Mouse (Mus musculus) hindbrain, embryonic 10.5 days (tissue): ENCODE results near the gene Acvr1c. TPM values are rescaled to one million over a fixed set of nuclear protein-coding genes. Genes with fewer than 3 reads are reported as not detected.

Source experiments
- DNase-seq: peaks from one replicate; pipeline ENCODE4 v3.0.0-alpha.2; 2017; ENCODE audit warnings: low spot score
- H3K27ac ChIP-seq: fragments of 300-500 bp; sonication (generic); 2 replicates; pipeline ENCODE4 v1.5.1; 2016; ENCODE audit warnings: mild to moderate bottlenecking, moderate library complexity
- H3K27me3 ChIP-seq: fragments of 300-500 bp; sonication (generic); 2 replicates; pipeline ENCODE4 v1.6.1; 2016; ENCODE audit warnings: mild to moderate bottlenecking; ENCODE audit not compliant: poor library complexity, insufficient read depth, severe bottlenecking
- H3K36me3 ChIP-seq: fragments of 300-500 bp; sonication (generic); 2 replicates; pipeline ENCODE4 v1.6.1; 2016; ENCODE audit warnings: mild to moderate bottlenecking, moderate library complexity
- H3K4me1 ChIP-seq: fragments of 300-500 bp; sonication (generic); replicated peaks from 2 replicates; pipeline ENCODE4 v1.6.1; 2016; ENCODE audit warnings: mild to moderate bottlenecking
- H3K4me3 ChIP-seq: fragments of 300-500 bp; sonication (generic); 2 replicates; pipeline ENCODE4 v1.5.1; 2016; ENCODE audit warnings: mild to moderate bottlenecking, moderate library complexity
- H3K9me3 ChIP-seq: fragments of 300-500 bp; sonication (generic); 2 replicates; pipeline ENCODE4 v1.6.1; 2016; ENCODE audit warnings: mild to moderate bottlenecking, moderate library complexity
- WGBS: fragments of 180-500 bp; shearing (Covaris S2); methylation state at CpG from one replicate; pipeline ENCODE4 v1.1.7; 2016; 5-methylcytosine and 5-hydroxymethylcytosine counted together
- polyA plus RNA-seq: library from polyadenylated mRNA; unstranded; fragments of >200 nt; fragmentation: Nextera tagmentation; extraction: Ambion mirVana; gene quantifications from 2 replicates; pipeline ENCODE4 v1.2.1, GENCODE M21; 2016

Acvr1c gene
- polyA plus RNA-seq: 0.09 and 0.43 TPM in 2 replicates

- Histone ChIP-seq H3K4me1 (peaks cover 16% of the 10 kb centered on the region), H3K27me3 (peaks cover 45% of the 10 kb centered on the region), H3K4me3 (peak within 1 kb of the TSS; percentile 60), H3K36me3 (no peaks in the 10 kb centered on the region), H3K9me3 (no peaks in the 10 kb centered on the region), H3K27ac (peak within 1 kb of the TSS; percentile 35; the same call in 1 of the 2 replicates)
- WGBS: under 1% methylated on average over 65 of the region's 65 CpGs
- peak; percentile 32 for DNase-seq
These were observed at the start of gene Acvr1c for GRCm38 (mm10) chr2:58357414-58358131. TSS of gene Acvr1c (minus strand) at chr2:58357895.

- H3K9me3 ChIP-seq: no peaks in the 10 kb centered on the region
- WGBS: 91% methylated on average over 2 of the region's 2 CpGs
- no peak overlapping the region for H3K27ac ChIP-seq
- no peaks in the 10 kb centered on the region for H3K27me3 ChIP-seq
- H3K36me3 ChIP-seq: no peaks in the 10 kb centered on the region
- no peak overlapping the region for H3K4me3 ChIP-seq
- no peak for DNase-seq
- H3K4me1 ChIP-seq: no peaks in the 10 kb centered on the region
These were observed 45.8 kb upstream of the Acvr1c start for GRCm38 (mm10) chr2:58403481-58403880.

- no peak for DNase-seq
- H3K36me3 ChIP-seq: no peaks in the 10 kb centered on the region
- H3K27me3 ChIP-seq: no peaks in the 10 kb centered on the region
- H3K4me3 ChIP-seq: no peak overlapping the region
- no peaks in the 10 kb centered on the region for H3K4me1 ChIP-seq
- H3K27ac ChIP-seq: no peak overlapping the region
- 89% methylated on average over 7 of the region's 7 CpGs for WGBS
- H3K9me3 ChIP-seq: no peaks in the 10 kb centered on the region
These were observed 30.9 kb upstream of the Acvr1c start for GRCm38 (mm10) chr2:58388601-58389000.

GRCm38 (mm10) chr2:58380020-58380419 lies 22.3 kb upstream of the Acvr1c start:
- 82% methylated on average over 5 of the region's 5 CpGs for WGBS
- Histone ChIP-seq H3K27ac (no peak overlapping the region), H3K4me1 (no peaks in the 10 kb centered on the region), H3K27me3 (no peaks in the 10 kb centered on the region), H3K36me3 (no peaks in the 10 kb centered on the region), H3K9me3 (no peaks in the 10 kb centered on the region), H3K4me3 (no peak overlapping the region)
- no peak for DNase-seq

GRCm38 (mm10) chr2:58379475-58379874 lies 21.8 kb upstream of the Acvr1c start:
- no peak for DNase-seq

GRCm38 (mm10) chr2:58377417-58378130 lies 19.9 kb upstream of the Acvr1c start:
- Histone ChIP-seq H3K27ac (no peak overlapping the region), H3K9me3 (no peaks in the 10 kb centered on the region), H3K36me3 (no peaks in the 10 kb centered on the region), H3K4me3 (no peak overlapping the region), H3K4me1 (no peaks in the 10 kb centered on the region), H3K27me3 (no peaks in the 10 kb centered on the region)
- WGBS: 78% methylated on average over 9 of the region's 9 CpGs
- no peak for DNase-seq

More at GRCm38 (mm10) chr2:58379475-58379874, 21.8 kb upstream of the Acvr1c start:
- WGBS: 74% methylated on average over 1 of the region's 1 CpGs
- Histone ChIP-seq H3K9me3 (no peaks in the 10 kb centered on the region), H3K4me1 (no peaks in the 10 kb centered on the region), H3K27ac (no peak overlapping the region), H3K4me3 (no peak overlapping the region), H3K36me3 (no peaks in the 10 kb centered on the region), H3K27me3 (no peaks in the 10 kb centered on the region)

- no peak overlapping the region for H3K4me3 ChIP-seq
- H3K27ac ChIP-seq: no peak overlapping the region
- no peaks in the 10 kb centered on the region for H3K4me1 ChIP-seq
- no peaks in the 10 kb centered on the region for H3K9me3 ChIP-seq
- H3K36me3 ChIP-seq: no peaks in the 10 kb centered on the region
- DNase-seq: no peak
- no peaks in the 10 kb centered on the region for H3K27me3 ChIP-seq
- 78% methylated on average over 3 of the region's 3 CpGs for WGBS
These were observed 8.5 kb upstream of the Acvr1c start for GRCm38 (mm10) chr2:58366196-58366595.

GRCm38 (mm10) chr2:58361361-58362046 lies 3.8 kb upstream of the Acvr1c start:
- no peak for DNase-seq
- WGBS: 86% methylated on average over 3 of the region's 3 CpGs

GRCm38 (mm10) chr2:58358132-58358460 lies 401 bp upstream of the Acvr1c start:
- Histone ChIP-seq H3K36me3 (no peaks in the 10 kb centered on the region), H3K27me3 (peaks cover 45% of the 10 kb centered on the region)
- 11% methylated on average over 3 of the region's 3 CpGs for WGBS

More at GRCm38 (mm10) chr2:58361361-58362046, 3.8 kb upstream of the Acvr1c start:
- Histone ChIP-seq H3K4me1 (peaks cover 16% of the 10 kb centered on the region), H3K9me3 (no peaks in the 10 kb centered on the region), H3K27me3 (peaks cover 29% of the 10 kb centered on the region), H3K27ac (no peak overlapping the region), H3K36me3 (no peaks in the 10 kb centered on the region), H3K4me3 (no peak overlapping the region)

GRCm38 (mm10) chr2:58357068-58357413 lies 654 bp downstream of the Acvr1c start:
- peak; percentile 12 for DNase-seq
- Histone ChIP-seq H3K4me3 (peak overlapping the region; percentile 60), H3K27ac (no peak overlapping the region), H3K36me3 (no peaks in the 10 kb centered on the region), H3K27me3 (peaks cover 45% of the 10 kb centered on the region), H3K9me3 (no peaks in the 10 kb centered on the region), H3K4me1 (peaks cover 16% of the 10 kb centered on the region)
- WGBS: 0% methylated on average over 7 of the region's 7 CpGs

More at GRCm38 (mm10) chr2:58358132-58358460, 401 bp upstream of the Acvr1c start:
- no peaks in the 10 kb centered on the region for H3K9me3 ChIP-seq
- DNase-seq: no peak
- H3K4me1 ChIP-seq: peaks cover 16% of the 10 kb centered on the region
- no peak overlapping the region; the same call in 1 of the 2 replicates for H3K27ac ChIP-seq
- H3K4me3 ChIP-seq: peak overlapping the region; percentile 60

GRCm38 (mm10) chr2:58354389-58354788 lies 3.3 kb downstream of the Acvr1c start:
- DNase-seq: no peak
- 86% methylated on average over 3 of the region's 3 CpGs for whole genome bisulfite sequencing
- H3K4me1 ChIP-seq: peaks cover 16% of the 10 kb centered on the region
- no peaks in the 10 kb centered on the region for H3K36me3 ChIP-seq
- H3K27ac ChIP-seq: no peak overlapping the region
- no peak overlapping the region for H3K4me3 ChIP-seq
- H3K9me3 ChIP-seq: no peaks in the 10 kb centered on the region
- H3K27me3 ChIP-seq: peaks cover 45% of the 10 kb centered on the region

- DNase-seq: no peak
- Histone ChIP-seq H3K36me3 (no peaks in the 10 kb centered on the region), H3K4me1 (peaks cover 11% of the 10 kb centered on the region), H3K4me3 (no peak overlapping the region), H3K27me3 (peaks cover 30% of the 10 kb centered on the region), H3K27ac (no peak overlapping the region), H3K9me3 (no peaks in the 10 kb centered on the region)
- WGBS: 82% methylated on average over 5 of the region's 5 CpGs
These were observed 4.8 kb downstream of the Acvr1c start for GRCm38 (mm10) chr2:58352846-58353245.

GRCm38 (mm10) chr2:58350657-58351056 lies 7.0 kb downstream of the Acvr1c start:
- Histone ChIP-seq H3K9me3 (no peaks in the 10 kb centered on the region), H3K27me3 (peaks cover 11% of the 10 kb centered on the region; the same call in 1 of the 2 replicates), H3K36me3 (no peaks in the 10 kb centered on the region), H3K27ac (no peak overlapping the region), H3K4me1 (no peaks in the 10 kb centered on the region), H3K4me3 (no peak overlapping the region)
- DNase-seq: no peak
- WGBS: 88% methylated on average over 2 of the region's 2 CpGs
